Mouse (Mus musculus) intestine, embryonic 15.5 days (tissue): ENCODE results near the gene Plpp1. TPM values are rescaled to one million over a fixed set of nuclear protein-coding genes. Genes with fewer than 3 reads are reported as not detected.

Experiments used
- ATAC-seq: fragments of 200-750 bp; cut with Nextera tagmentation; 2 replicates; pipeline ENCODE4 v1.8.0; 2017; ENCODE audit warnings: moderate TSS enrichment, moderate library complexity
- H3K27ac ChIP-seq: fragments of 300-500 bp; sonication (generic); 2 replicates; pipeline ENCODE4 v1.5.1; 2015; ENCODE audit warnings: mild to moderate bottlenecking, inconsistent platforms
- H3K27me3 ChIP-seq: fragments of 300-500 bp; sonication (generic); replicated peaks from 2 replicates; pipeline ENCODE4 v1.6.1; 2015; ENCODE audit warnings: inconsistent platforms
- H3K36me3 ChIP-seq: fragments of 300-500 bp; sonication (generic); 2 replicates; pipeline ENCODE4 v1.6.1; 2015; ENCODE audit warnings: inconsistent platforms
- H3K4me1 ChIP-seq: fragments of 300-500 bp; sonication (generic); replicated peaks from 2 replicates; pipeline ENCODE4 v1.6.1; 2015; ENCODE audit warnings: inconsistent platforms
- H3K4me2 ChIP-seq: fragments of 300-500 bp; sonication (generic); replicated peaks from 2 replicates; pipeline ENCODE4 v1.6.1; 2015; ENCODE audit warnings: mild to moderate bottlenecking, inconsistent platforms
- H3K4me3 ChIP-seq: fragments of 300-500 bp; sonication (generic); replicated peaks from 2 replicates; pipeline ENCODE4 v1.5.1; 2015; ENCODE audit warnings: inconsistent platforms
- H3K9ac ChIP-seq: fragments of 300-500 bp; sonication (generic); 2 replicates; pipeline ENCODE4 v1.6.1; 2015; ENCODE audit warnings: inconsistent platforms
- H3K9me3 ChIP-seq: fragments of 300-500 bp; sonication (generic); 2 replicates; pipeline ENCODE4 v1.6.1; 2016; ENCODE audit warnings: inconsistent platforms
- WGBS: fragments of 180-500 bp; shearing (Covaris S2); methylation state at CpG from one replicate; pipeline ENCODE4 v1.1.7; 2015; 5-methylcytosine and 5-hydroxymethylcytosine counted together
- polyA plus RNA-seq: library from polyadenylated mRNA; unstranded; fragments of >200 nt; fragmentation: Nextera tagmentation; extraction: Ambion mirVana; gene quantifications from 2 replicates; pipeline ENCODE4 v1.2.1, GENCODE M21; 2015

Gene Plpp1
- polyA plus RNA-seq, 1 experiment from 2014 or later: 84.5 TPM

GRCm38 (mm10) chr13:112854402-112854801 is 53.8 kb downstream of the Plpp1 start:
- 0 out of 2 replicates have a peak, but pooled peaks cover 2% of the 10 kb centered on the region for H3K4me1 ChIP-seq
- H3K9me3 ChIP-seq: no peaks in the 10 kb centered on the region
- no peak overlapping the region for H3K27ac ChIP-seq
- H3K4me2 ChIP-seq: no peak overlapping the region
- H3K27me3 ChIP-seq: no peaks in the 10 kb centered on the region
- peaks cover 4% of the 10 kb centered on the region; the same call in 1 of the 2 replicates for H3K36me3 ChIP-seq
- no peak overlapping the region for H3K4me3 ChIP-seq
- no peak overlapping the region for H3K9ac ChIP-seq
- ATAC-seq: no peak
- WGBS: 65% methylated on average over 6 of the region's 6 CpGs

DNA sequence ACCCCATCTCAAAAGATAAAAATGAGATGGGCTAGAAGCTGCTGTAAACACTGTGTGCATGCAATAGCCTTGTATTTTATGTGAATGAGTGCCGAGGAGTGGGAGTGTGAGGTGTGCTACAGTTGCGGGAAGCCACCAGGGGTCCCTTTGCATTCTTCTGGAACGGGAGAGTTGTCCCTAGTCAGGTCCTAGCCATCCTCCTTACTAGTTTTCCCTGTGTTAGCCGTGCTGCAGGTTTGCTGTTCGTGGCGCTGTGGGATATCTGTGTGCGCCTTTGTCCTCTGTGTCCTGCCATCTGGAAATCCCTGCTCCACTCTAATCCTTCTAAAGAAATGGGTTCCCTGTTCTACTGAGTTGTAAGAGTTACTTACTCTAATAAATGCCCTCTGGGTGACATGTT is 57.3 kb downstream of the Plpp1 start:
- no peak for ATAC-seq

GRCm38 (mm10) chr13:112859574-112860134 is 59.1 kb downstream of the Plpp1 start:
- Histone ChIP-seq H3K9ac (no peak overlapping the region), H3K4me3 (no peak overlapping the region), H3K36me3 (peaks cover 8% of the 10 kb centered on the region; the same call in 1 of the 2 replicates), H3K27ac (no peak overlapping the region), H3K9me3 (no peaks in the 10 kb centered on the region), H3K4me1 (peaks cover 5% of the 10 kb centered on the region; the same call in 1 of the 2 replicates), H3K4me2 (no peak overlapping the region), H3K27me3 (no peaks in the 10 kb centered on the region)
- no peak for ATAC-seq
- 88% methylated on average over 21 of the region's 21 CpGs for WGBS

More for the DNA sequence above, 57.3 kb downstream of the Plpp1 start:
- Histone ChIP-seq H3K4me2 (no peak overlapping the region), H3K27ac (no peak overlapping the region), H3K9me3 (no peaks in the 10 kb centered on the region), H3K27me3 (no peaks in the 10 kb centered on the region), H3K4me3 (no peak overlapping the region), H3K9ac (no peak overlapping the region), H3K4me1 (peaks cover 5% of the 10 kb centered on the region; the same call in 1 of the 2 replicates), H3K36me3 (peaks cover 8% of the 10 kb centered on the region; the same call in 1 of the 2 replicates)
- WGBS: 88% methylated on average over 7 of the region's 7 CpGs

GRCm38 (mm10) chr13:112860370-112860769 is 59.8 kb downstream of the Plpp1 start:
- WGBS: 79% methylated on average over 2 of the region's 2 CpGs
- peaks cover 9% of the 10 kb centered on the region for H3K36me3 ChIP-seq
- no peak overlapping the region for H3K27ac ChIP-seq
- peaks cover 5% of the 10 kb centered on the region; the same call in 1 of the 2 replicates for H3K4me1 ChIP-seq
- no peak overlapping the region for H3K4me2 ChIP-seq
- H3K4me3 ChIP-seq: no peak overlapping the region
- H3K27me3 ChIP-seq: no peaks in the 10 kb centered on the region
- no peaks in the 10 kb centered on the region for H3K9me3 ChIP-seq
- ATAC-seq: no peak
- no peak overlapping the region for H3K9ac ChIP-seq

DNA sequence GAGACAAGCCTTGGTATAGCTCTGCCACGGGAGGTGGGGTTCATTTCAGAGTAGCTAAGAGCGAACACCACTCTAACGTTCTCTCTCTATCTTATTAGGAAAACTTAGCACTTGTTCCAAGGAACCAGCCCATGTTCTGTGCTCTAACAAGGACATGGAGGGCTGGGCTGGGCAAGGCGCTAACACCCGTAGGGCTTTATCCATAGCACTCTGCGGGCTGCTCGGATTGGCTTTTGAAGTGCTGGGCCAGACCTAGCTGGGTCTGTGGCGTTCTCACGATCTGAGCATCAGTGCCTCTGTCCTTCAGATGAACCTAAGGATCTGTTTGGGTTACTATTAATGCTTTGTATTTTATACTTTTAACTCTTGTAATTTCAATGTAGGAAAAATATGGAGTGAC is 60.3 kb downstream of the Plpp1 start:
- H3K4me3 ChIP-seq: no peak overlapping the region
- H3K27ac ChIP-seq: no peak overlapping the region
- no peak overlapping the region for H3K9ac ChIP-seq
- H3K4me1 ChIP-seq: peaks cover 5% of the 10 kb centered on the region; the same call in 1 of the 2 replicates
- H3K36me3 ChIP-seq: peaks cover 14% of the 10 kb centered on the region
- 93% methylated on average over 9 of the region's 9 CpGs for WGBS
- H3K9me3 ChIP-seq: no peaks in the 10 kb centered on the region
- no peak overlapping the region for H3K4me2 ChIP-seq
- no peak for ATAC-seq
- no peaks in the 10 kb centered on the region for H3K27me3 ChIP-seq

- peak; percentile 41 for ATAC-seq
- Histone ChIP-seq H3K27me3 (no peaks in the 10 kb centered on the region), H3K4me1 (peaks cover 5% of the 10 kb centered on the region; the same call in 1 of the 2 replicates), H3K4me2 (no peak overlapping the region), H3K36me3 (peaks cover 14% of the 10 kb centered on the region), H3K4me3 (no peak overlapping the region), H3K27ac (no peak overlapping the region), H3K9me3 (no peaks in the 10 kb centered on the region), H3K9ac (no peak overlapping the region)
- WGBS: 43% methylated on average over 5 of the region's 5 CpGs
Measured at GRCm38 (mm10) chr13:112861825-112862306, 61.3 kb downstream of the Plpp1 start.

- peak; percentile 62; the same call in 1 of the 2 replicates for ATAC-seq
- Histone ChIP-seq H3K27me3 (no peaks in the 10 kb centered on the region), H3K36me3 (peaks cover 14% of the 10 kb centered on the region), H3K27ac (no peak overlapping the region), H3K9me3 (no peaks in the 10 kb centered on the region), H3K4me2 (no peak overlapping the region), H3K9ac (no peak overlapping the region), H3K4me3 (no peak overlapping the region), H3K4me1 (peaks cover 5% of the 10 kb centered on the region; the same call in 1 of the 2 replicates)
- 87% methylated on average over 3 of the region's 3 CpGs for WGBS
Measured at GRCm38 (mm10) chr13:112862342-112862741, 61.8 kb downstream of the Plpp1 start.

- Histone ChIP-seq H3K36me3 (peaks cover 18% of the 10 kb centered on the region), H3K27me3 (no peaks in the 10 kb centered on the region), H3K27ac (no peak overlapping the region), H3K4me3 (no peak overlapping the region), H3K9ac (no peak overlapping the region), H3K4me1 (peaks cover 5% of the 10 kb centered on the region; the same call in 1 of the 2 replicates), H3K9me3 (no peaks in the 10 kb centered on the region), H3K4me2 (no peak overlapping the region)
- WGBS: 89% methylated on average over 1 of the region's 1 CpGs
- no peak for ATAC-seq
Measured at GRCm38 (mm10) chr13:112862978-112863677, 62.5 kb downstream of the Plpp1 start.

DNA sequence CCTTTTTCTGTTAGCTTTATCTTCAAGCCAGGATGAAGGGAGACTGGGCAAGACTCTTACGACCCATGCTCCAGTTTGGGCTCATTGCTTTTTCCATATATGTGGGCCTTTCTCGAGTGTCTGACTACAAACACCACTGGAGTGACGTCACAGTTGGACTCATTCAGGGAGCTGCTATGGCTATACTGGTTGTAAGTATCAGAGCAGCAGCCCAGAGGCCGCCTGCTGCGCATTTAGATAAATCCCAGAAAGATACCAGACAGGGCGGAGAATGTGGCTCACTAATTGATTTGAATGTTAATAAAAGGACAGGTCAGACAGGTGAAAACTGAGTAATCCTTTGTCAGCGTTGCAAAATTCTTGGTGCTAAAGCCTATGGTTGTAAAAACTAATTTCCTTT is 66.2 kb downstream of the Plpp1 start:
- no peak for ATAC-seq
- peaks cover 5% of the 10 kb centered on the region; the same call in 1 of the 2 replicates for H3K4me1 ChIP-seq
- no peaks in the 10 kb centered on the region for H3K9me3 ChIP-seq
- WGBS: 86% methylated on average over 7 of the region's 7 CpGs
- peaks cover 30% of the 10 kb centered on the region for H3K36me3 ChIP-seq
- H3K4me2 ChIP-seq: no peak overlapping the region
- no peak overlapping the region for H3K27ac ChIP-seq
- H3K27me3 ChIP-seq: no peaks in the 10 kb centered on the region
- H3K9ac ChIP-seq: no peak overlapping the region
- H3K4me3 ChIP-seq: no peak overlapping the region

DNA sequence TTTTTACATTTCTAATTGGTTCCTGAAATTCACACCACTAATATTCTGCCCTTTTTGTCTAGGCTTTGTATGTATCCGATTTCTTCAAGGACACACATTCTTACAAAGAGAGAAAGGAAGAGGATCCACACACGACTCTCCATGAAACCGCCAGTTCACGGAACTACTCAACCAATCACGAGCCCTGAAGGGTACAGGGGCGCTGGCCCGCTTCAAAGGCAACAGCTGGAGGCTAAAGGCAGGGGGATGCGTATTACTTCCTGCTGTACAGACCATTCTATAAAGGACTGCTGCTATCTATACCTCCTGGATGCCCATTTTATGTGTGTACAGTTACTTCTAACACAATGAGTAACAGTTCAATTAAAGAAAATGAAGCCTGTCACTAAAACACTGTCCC is 66.8 kb downstream of the Plpp1 start:
- WGBS: 92% methylated on average over 8 of the region's 8 CpGs

DNA sequence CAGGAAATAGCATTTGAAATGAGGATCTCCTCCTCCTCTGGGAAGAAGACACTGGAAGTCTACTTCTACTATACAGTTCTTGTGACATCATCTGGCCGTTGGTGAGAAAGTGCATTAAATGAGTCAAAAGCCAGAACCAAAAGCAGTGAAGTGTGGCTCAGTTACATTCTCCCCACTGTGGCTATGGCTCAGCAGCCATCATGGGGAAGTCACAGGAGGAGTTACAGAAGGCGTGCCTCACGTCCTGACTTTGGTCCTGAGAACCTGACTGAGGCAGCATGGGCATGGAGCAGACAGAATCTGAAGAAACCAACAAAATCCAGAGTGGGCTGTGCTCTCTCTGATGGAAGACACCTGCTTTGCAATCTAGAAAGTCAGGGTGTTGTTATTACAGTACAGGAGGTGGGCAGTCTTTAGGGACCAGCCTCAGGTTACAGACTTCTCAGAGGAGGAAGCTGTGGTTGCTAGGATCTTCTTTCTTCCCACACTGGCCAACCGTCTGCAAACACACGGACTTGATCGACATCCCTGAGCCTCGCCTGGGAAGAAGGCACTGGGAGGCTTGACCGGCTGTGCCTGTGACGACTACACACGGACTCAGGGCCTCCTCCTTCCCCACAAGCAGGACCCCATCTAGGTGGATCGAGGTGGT is 69.6 kb downstream of the Plpp1 start:
- WGBS: 74% methylated on average over 11 of the region's 11 CpGs
- no peak for ATAC-seq

More for the DNA sequence above, 66.8 kb downstream of the Plpp1 start:
- H3K4me1 ChIP-seq: no peaks in the 10 kb centered on the region
- peaks cover 33% of the 10 kb centered on the region for H3K36me3 ChIP-seq
- no peak for ATAC-seq
- H3K9me3 ChIP-seq: no peaks in the 10 kb centered on the region
- no peaks in the 10 kb centered on the region for H3K27me3 ChIP-seq
- H3K4me3 ChIP-seq: no peak overlapping the region
- H3K4me2 ChIP-seq: no peak overlapping the region
- no peak overlapping the region for H3K27ac ChIP-seq
- no peak overlapping the region for H3K9ac ChIP-seq

GRCm38 (mm10) chr13:112871500-112872266 is 71.1 kb downstream of the Plpp1 start:
- no peak for ATAC-seq
- H3K9ac ChIP-seq: no peak overlapping the region
- H3K4me1 ChIP-seq: no peaks in the 10 kb centered on the region
- no peaks in the 10 kb centered on the region for H3K27me3 ChIP-seq
- peaks cover 33% of the 10 kb centered on the region for H3K36me3 ChIP-seq
- H3K4me2 ChIP-seq: no peak overlapping the region
- no peak overlapping the region for H3K27ac ChIP-seq
- H3K9me3 ChIP-seq: no peaks in the 10 kb centered on the region
- WGBS: 71% methylated on average over 17 of the region's 17 CpGs
- no peak overlapping the region for H3K4me3 ChIP-seq

More for the DNA sequence above, 69.6 kb downstream of the Plpp1 start:
- Histone ChIP-seq H3K4me1 (no peaks in the 10 kb centered on the region), H3K4me3 (no peak overlapping the region), H3K27ac (no peak overlapping the region), H3K36me3 (peaks cover 37% of the 10 kb centered on the region), H3K9me3 (no peaks in the 10 kb centered on the region), H3K27me3 (no peaks in the 10 kb centered on the region), H3K9ac (no peak overlapping the region), H3K4me2 (no peak overlapping the region)
